Mouse (Mus musculus) erythroblast, embryonic 14.5 days (primary cell): ENCODE measurements at regions not wholly inside any gene's neighbourhood (a gene's known extent, or its start where the extent isn't known, plus 50 kb on each side); places are given as distances from the start of the nearest gene placed in this dataset.

Experiments used
- H3K27me3 ChIP-seq: 2 replicates; pipeline ENCODE4 v1.6.1; 2012; ENCODE audit warnings: inconsistent platforms; ENCODE audit not compliant: control insufficient read depth
- H3K36me3 ChIP-seq: 2 replicates; pipeline ENCODE4 v1.6.1; 2012; ENCODE audit warnings: mild to moderate bottlenecking, inconsistent platforms; ENCODE audit not compliant: control insufficient read depth
- H3K4me1 ChIP-seq: 2 replicates; pipeline ENCODE4 v1.6.1; 2012; ENCODE audit warnings: inconsistent platforms; ENCODE audit not compliant: control insufficient read depth
- H3K4me3 ChIP-seq: replicated peaks from 2 replicates; pipeline ENCODE3; 2012; ENCODE audit warnings: moderate library complexity, mild to moderate bottlenecking, inconsistent platforms
- H3K9me3 ChIP-seq: 2 replicates; pipeline ENCODE4 v1.6.1; 2012; ENCODE audit warnings: low read length, inconsistent platforms, mixed read lengths; ENCODE audit not compliant: control insufficient read depth
- GATA1 ChIP-seq: IDR thresholded peaks from 2 replicates; pipeline ENCODE4 v1.6.1; 2012; ENCODE audit warnings: low read length, inconsistent platforms, mixed read lengths
- TAL1 ChIP-seq: IDR thresholded peaks from 3 replicates; pipeline ENCODE4 v1.6.1; 2012; ENCODE audit warnings: low read length, inconsistent platforms, mixed read lengths

GRCm38 (mm10) chr16:92951516-92951915, 125.6 kb upstream of the Runx1 start:
- Histone ChIP-seq H3K27me3 (no peaks in the 10 kb centered on the region), H3K36me3 (no peaks in the 10 kb centered on the region), H3K4me3 (no peak overlapping the region), H3K9me3 (no peaks in the 10 kb centered on the region), H3K4me1 (no peaks in the 10 kb centered on the region)
- no peak for TF ChIP-seq TAL1
- no peak for TF ChIP-seq GATA1

GRCm38 (mm10) chr16:92948494-92948893, 122.5 kb upstream of the Runx1 start:
- Histone ChIP-seq H3K4me1 (no peaks in the 10 kb centered on the region), H3K9me3 (no peaks in the 10 kb centered on the region), H3K4me3 (no peak overlapping the region), H3K27me3 (no peaks in the 10 kb centered on the region), H3K36me3 (no peaks in the 10 kb centered on the region)
- TF ChIP-seq GATA1 (no peak), TAL1 (no peak)

GRCm38 (mm10) chr16:92946554-92946953, 120.6 kb upstream of the Runx1 start:
- no peak overlapping the region for H3K4me3 ChIP-seq
- no peaks in the 10 kb centered on the region for H3K36me3 ChIP-seq
- TF ChIP-seq TAL1 (no peak), GATA1 (no peak)
- H3K4me1 ChIP-seq: no peaks in the 10 kb centered on the region
- no peaks in the 10 kb centered on the region for H3K9me3 ChIP-seq
- no peaks in the 10 kb centered on the region for H3K27me3 ChIP-seq

- Histone ChIP-seq H3K36me3 (no peaks in the 10 kb centered on the region), H3K4me1 (no peaks in the 10 kb centered on the region), H3K4me3 (no peak overlapping the region), H3K27me3 (no peaks in the 10 kb centered on the region), H3K9me3 (no peaks in the 10 kb centered on the region)
- TF ChIP-seq TAL1 (no peak), GATA1 (no peak)
These were observed 118.0 kb upstream of the Runx1 start for GRCm38 (mm10) chr16:92943901-92944300.

- Histone ChIP-seq H3K4me1 (no peaks in the 10 kb centered on the region), H3K27me3 (0 out of 2 replicates have a peak, but pooled peaks cover 2% of the 10 kb centered on the region), H3K9me3 (no peaks in the 10 kb centered on the region), H3K4me3 (no peak overlapping the region), H3K36me3 (no peaks in the 10 kb centered on the region)
- TF ChIP-seq GATA1 (no peak), TAL1 (no peak)
These were observed 113.7 kb upstream of the Runx1 start for GRCm38 (mm10) chr16:92939618-92940017.

GRCm38 (mm10) chr16:92935848-92936535, 110.0 kb upstream of the Runx1 start:
- no peaks in the 10 kb centered on the region for H3K4me1 ChIP-seq
- no peak overlapping the region for H3K4me3 ChIP-seq
- 0 out of 2 replicates have a peak, but pooled peaks cover 2% of the 10 kb centered on the region for H3K27me3 ChIP-seq
- no peaks in the 10 kb centered on the region for H3K36me3 ChIP-seq
- H3K9me3 ChIP-seq: no peaks in the 10 kb centered on the region
- no peak for TF ChIP-seq TAL1
- TF ChIP-seq GATA1: no peak

- Histone ChIP-seq H3K9me3 (no peaks in the 10 kb centered on the region), H3K4me3 (no peak overlapping the region), H3K4me1 (no peaks in the 10 kb centered on the region), H3K36me3 (no peaks in the 10 kb centered on the region), H3K27me3 (peaks cover 10% of the 10 kb centered on the region)
- TF ChIP-seq GATA1 (no peak), TAL1 (no peak)
These were observed 104.2 kb upstream of the Runx1 start for GRCm38 (mm10) chr16:92930103-92930502.

- TF ChIP-seq GATA1: no peak
- TF ChIP-seq TAL1: no peak
- Histone ChIP-seq H3K4me1 (no peaks in the 10 kb centered on the region), H3K27me3 (peaks cover 10% of the 10 kb centered on the region), H3K36me3 (no peaks in the 10 kb centered on the region), H3K4me3 (no peak overlapping the region), H3K9me3 (no peaks in the 10 kb centered on the region)
These were observed 102.3 kb upstream of the Runx1 start for GRCm38 (mm10) chr16:92928201-92928600.

GRCm38 (mm10) chr16:92927662-92928061, 101.7 kb upstream of the Runx1 start:
- no peaks in the 10 kb centered on the region for H3K9me3 ChIP-seq
- no peak overlapping the region for H3K4me3 ChIP-seq
- no peaks in the 10 kb centered on the region for H3K36me3 ChIP-seq
- TF ChIP-seq TAL1 (no peak), GATA1 (no peak)
- H3K27me3 ChIP-seq: peaks cover 10% of the 10 kb centered on the region
- no peaks in the 10 kb centered on the region for H3K4me1 ChIP-seq

- Histone ChIP-seq H3K4me1 (no peaks in the 10 kb centered on the region), H3K9me3 (no peaks in the 10 kb centered on the region), H3K27me3 (peaks cover 10% of the 10 kb centered on the region), H3K4me3 (no peak overlapping the region), H3K36me3 (no peaks in the 10 kb centered on the region)
- TF ChIP-seq GATA1 (no peak), TAL1 (no peak)
These were observed 100.9 kb upstream of the Runx1 start for GRCm38 (mm10) chr16:92926853-92927252.
